Mouse (Mus musculus): ENCODE results near the gene Tmtc2.
A peak's percentile ranks its signal among the peaks of the same experiment; 100 is the strongest.

The Tmtc2 gene

DNA sequence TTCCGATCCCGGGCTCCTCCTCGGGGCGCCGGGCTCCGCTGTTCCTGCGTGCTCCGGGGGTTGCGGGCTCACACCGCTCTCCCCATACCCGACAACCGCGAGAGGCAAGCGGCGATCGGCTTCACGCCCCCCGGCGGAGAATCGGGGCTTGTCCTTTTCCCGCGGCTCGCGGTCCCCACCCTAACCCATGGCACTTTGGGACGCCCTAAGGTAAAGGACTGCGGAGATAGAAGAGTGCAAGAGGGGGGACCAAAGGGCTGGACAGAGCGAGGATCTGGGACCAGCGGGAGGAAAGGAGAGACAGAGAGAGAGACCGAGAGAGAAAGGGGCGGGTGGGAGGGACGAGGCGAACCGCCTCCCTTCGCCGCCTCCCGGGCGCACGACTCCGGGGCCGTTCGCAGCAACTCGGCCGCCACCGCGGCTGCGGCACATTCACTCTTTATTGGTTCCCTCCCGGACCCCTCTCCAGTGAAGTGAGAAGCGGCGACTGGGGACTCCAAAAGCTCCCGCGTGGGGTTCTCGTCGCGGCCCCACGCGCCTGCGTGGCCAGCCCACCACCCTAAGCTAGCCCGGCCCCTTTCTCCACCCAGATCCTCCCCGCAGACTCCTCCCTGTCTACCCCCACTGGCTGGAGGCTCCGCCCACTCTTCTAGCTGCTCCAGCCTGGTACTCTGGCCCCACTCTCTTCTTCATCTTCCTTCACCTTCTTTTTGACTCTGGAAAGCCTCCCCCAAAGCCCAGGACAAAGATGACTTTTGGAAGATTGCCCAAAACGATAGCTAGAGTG is at the start of gene Tmtc2:
Gene Tmtc2, minus strand, starts transcription at position 544 of the 787 bp plus-strand sequence.
- peak; percentile 73 for DNase-seq (ENCODE audit: low read depth, low spot score)

DNA sequence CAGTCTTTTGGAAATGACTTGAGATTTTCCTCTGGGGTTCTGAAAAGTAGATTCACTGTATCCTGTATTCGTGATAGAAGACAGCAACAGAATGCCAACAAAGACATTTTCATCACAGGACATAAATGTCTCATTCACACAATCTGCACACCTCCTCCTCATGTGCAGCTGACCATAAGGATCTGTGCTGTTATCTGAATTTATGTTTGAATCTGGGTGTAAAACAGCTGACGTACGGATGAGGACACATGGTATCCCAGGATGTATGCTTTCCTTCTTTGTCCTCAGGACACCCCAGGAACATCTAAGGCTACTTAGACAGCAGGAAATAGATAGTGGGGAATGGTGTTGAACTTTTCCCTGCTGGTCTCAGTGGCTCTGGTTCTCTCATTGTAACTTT is 37.9 kb upstream of the Tmtc2 start:
- DNase-seq (ENCODE audit: low read depth, low spot score): no peak

DNA sequence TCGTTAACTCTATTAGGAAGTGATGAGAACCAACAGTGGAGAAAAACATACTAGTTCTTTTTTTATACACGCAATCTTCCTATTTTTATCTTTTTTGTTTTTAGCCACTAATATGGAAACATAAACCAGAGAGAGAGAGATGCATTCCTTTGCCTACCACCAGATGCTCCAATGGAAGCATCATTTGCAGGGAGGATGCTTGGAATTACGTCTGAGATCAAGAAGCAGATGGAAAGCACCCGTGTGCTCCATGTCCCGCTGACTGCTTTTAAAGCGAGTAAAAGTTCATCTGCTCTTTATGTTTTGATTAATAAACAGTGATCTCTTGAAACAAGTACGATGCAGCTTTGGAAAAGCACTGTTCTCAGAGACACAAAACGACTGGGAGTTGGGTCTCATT is 24.6 kb upstream of the Tmtc2 start:
- no peak for DNase-seq (ENCODE audit: low read depth, low spot score)

DNA sequence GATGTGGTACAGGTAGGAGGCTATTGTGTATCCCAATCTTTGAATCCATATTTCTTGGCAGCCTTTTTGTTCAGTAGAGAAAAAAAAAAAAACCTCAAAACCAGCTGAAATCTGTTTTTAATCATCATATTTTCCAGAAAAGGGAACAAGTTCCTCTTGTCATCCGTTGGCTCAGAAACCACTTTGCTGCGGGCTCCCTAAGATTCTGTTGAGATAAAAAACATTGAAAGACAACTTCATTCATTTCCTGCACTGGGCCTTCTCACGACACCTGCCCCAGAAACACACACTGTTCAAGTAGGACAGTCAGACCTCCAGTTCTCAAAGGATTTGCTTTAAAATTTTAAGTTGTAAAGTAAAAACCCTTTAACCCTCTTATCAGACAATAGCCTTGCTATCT is 23.0 kb upstream of the Tmtc2 start:
- DNase-seq (ENCODE audit: low read depth, low spot score): no peak

DNA sequence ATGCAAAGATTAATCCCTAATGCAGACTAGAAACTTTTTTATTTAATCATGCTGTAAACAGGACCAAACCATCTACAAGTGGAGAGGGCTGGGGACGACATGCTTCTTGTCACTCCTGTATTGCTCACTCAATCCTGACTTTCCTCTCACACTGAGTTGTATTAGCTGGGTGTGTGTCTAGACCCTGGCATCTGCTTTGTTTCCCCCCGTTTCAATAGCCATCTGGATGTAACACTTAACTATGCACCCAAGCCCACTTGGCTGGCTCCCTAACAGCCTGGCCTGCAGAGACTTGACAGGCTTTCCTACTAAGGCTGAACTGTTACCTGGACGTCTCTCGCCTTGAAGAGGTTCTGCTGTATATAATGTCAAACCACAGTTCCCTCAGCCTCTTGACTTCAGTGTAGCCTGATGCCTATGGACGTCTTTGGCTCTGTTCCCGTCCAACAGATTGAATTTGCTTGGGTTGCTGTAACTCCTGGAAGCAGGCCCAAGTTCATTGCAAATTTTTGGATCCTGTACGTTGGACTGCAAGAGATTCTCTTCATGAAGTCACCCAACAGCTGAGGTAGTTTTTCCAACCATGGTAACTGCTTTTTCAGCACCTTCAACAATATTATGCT is 21.3 kb upstream of the Tmtc2 start:
- no peak for DNase-seq (ENCODE audit: low read depth, low spot score)

DNA sequence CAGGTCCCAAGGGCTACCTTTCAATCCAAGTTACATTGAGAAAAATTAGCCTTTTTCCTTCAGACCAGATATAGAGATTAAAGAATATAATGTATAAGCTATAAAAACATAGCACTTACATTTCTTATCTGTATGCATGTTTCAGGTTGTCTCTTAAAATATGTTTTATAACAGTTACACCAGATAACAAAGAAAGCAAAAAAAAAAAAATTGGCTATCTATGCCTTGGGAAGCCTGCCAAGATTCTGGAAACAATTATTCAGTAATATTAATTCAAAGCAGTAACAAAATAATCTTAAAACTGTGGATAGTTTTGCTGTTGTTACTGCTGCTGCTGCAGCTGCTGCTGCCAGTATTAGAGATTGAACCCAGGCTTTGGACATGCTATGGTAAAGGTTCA is 13.9 kb upstream of the Tmtc2 start:
- DNase-seq (ENCODE audit: low read depth, low spot score): no peak

DNA sequence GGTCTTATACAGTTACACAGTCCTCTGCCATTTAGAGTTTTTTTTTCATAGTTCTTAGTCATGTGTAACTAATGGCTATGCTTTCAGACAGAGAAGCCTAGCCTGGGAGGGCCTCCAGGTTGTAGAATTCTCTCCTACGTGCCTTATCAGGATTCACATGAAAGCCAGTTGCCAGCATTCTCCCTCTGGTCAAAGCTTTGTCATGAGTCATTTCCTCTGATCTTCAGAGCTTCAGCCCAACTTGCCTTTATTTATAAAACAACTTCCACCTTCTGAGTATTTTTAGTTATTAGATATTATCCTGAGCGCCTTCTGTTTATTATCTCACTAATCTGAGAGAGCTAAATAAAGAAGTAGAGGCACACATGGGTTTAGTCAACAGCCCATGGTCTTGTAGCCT is 5.1 kb upstream of the Tmtc2 start:
- no peak for DNase-seq (ENCODE audit: low read depth, low spot score)

DNA sequence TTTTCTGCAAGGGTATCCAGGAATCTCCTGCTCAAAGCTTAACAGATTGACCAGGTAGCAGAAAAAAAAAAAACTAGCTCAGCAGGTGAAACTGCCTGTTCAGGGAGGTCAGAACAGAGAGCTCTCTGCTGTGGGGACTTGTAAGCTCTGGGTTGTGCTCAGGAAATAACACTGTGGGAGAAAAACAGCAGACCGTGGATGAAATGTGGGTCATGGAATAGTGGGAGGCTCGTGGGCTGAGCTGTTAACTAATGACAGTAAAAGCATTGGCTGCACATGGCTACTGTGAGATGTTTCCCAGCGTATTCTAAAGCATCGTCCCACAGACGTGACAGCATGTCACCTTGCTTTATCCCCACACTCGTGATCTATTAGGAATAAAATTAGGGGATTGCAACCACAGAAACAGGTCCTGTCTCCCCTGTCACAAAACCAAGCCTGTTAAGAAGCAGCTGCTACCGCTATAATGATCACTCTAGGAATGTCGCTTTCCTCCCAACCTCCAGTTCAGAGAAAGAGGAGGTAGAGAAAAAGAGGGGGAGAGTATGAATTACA is 4.1 kb upstream of the Tmtc2 start:
- no peak for DNase-seq (ENCODE audit: low read depth, low spot score)

DNA sequence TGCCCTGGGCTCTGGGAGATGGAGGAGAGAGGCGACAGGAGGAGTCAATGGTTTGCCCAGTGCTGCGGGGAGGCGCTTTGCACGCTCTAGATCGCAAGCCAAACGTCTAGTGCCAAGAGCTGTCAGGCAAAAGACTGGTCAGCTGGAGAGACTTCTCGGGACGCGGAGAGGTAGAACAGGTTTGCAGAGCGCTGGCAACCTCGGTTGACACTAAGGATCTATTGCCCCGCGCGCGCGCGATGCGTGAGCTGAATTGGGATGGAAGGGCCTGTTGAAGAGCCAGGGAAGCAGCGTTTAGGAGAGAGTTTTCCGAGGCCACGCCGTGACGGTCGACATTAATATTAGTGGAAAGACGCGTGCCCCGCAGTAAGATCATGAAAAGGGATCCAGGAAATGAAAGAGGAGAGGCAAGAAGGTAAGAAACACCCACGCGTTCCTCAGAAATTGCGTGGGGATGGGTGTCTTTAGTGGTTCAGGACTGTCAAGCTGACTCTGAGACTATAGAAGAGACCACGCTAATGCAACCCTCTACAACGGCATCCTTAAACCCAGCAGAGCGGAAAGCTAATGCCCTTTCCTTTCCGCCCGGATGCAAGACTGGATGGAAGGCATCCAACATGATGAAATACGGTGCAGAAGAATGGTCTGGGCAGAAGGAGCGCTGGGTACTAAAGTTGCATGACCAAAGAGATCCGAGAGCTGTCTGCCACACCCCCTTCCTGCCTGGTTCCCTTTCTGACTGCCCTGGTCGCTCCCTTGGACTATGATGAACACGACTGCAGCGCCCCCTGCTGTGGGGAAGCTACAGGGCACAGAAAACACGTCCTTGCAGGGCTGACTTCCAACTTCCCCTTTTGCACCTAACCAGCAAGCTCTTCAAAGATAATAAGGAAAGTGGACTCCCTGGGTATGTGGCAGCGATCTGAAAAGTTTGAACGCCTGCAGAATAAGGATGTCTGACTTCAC is 727 bp upstream of the Tmtc2 start:
- DNase-seq (ENCODE audit: low read depth, low spot score): peak; percentile 89

DNA sequence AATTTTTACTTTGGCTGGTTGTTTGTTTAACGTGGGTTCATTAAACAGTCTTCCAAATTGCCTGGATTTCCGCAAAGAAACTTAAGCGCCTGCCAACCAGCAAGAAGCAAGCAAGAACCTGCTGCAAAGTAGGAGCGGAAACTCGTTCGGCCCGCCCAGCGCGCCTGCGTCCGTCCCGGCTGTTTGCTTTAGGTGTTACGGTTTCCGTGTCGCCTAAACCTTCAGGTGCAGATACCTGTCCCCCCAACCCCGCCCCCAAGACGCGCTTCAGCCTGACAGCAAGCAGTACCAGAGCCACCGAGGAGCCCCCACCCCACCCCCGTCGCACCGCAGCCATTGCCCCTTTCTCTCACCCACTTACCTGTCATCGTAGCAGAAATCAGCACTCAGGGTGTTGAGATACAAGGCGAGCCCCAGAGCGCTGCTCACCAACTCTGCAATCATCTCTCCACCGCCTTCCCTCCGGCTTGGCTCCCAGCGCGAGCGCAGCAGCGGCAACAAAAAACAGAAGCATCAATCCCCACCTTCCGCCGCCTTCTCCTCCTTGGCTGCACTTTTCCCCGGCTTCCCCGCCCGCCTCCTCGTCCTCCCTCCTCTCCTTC is 844 bp downstream of the Tmtc2 start:
- DNase-seq (ENCODE audit: low read depth, low spot score): no peak

DNA sequence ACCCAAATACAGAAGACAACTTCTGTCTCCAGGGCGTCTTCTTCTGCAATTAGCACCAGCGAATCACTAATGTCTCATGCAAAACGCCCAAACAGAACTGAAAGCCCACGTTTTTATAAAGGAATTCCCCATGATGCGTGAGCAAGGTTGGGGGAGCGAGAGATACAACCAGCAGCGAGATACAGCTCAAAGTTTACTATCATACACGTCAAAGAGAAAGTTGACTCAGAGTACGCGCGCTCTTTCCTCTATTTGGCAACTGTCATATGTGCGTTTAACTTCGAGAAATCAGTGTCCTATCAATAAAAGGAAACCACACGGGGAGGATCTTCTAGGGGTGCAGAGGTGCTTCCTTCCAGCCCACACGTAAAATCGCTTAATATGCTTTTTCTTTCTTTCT is 1.4 kb downstream of the Tmtc2 start:
- no peak for DNase-seq (ENCODE audit: low read depth, low spot score)

DNA sequence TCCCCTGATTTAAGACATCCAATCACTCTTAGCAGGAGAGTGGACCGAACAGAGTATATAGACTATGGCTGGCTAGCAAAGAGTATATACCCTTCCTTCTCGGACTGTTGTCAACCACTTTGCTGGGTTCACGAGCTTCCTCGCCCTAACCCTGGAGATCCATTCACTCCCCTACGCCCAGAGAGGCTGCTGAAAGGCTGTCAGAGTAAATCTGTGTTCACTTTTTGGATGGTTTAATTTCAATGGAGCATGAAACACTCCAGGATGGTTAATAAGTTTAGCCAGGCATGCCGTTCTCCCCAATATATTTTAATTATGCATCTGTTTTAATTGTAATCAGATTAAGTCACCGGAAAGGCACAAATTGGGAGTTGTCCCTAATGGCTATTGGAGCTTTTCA is 1.9 kb downstream of the Tmtc2 start:
- DNase-seq (ENCODE audit: low read depth, low spot score): no peak

DNA sequence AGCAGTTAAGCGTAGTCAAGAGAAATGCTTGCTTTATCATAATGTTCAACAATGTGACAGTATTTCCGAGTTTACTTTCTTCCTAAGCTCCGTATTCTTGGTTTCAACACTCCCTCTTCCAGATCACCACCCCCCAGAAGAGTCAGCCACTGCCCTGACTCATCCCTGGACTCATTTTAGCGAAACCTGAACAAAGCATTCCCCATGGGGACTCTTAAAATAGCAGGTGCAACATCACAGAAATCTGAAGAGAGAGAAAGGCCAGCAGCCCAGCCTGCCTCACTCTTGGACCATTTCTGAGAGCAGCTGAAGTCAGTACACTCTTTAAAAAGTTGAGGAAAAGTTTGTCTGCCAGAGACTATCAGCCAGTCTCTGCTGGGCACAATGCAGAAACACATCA is 2.4 kb downstream of the Tmtc2 start:
- DNase-seq (ENCODE audit: low read depth, low spot score): no peak

DNA sequence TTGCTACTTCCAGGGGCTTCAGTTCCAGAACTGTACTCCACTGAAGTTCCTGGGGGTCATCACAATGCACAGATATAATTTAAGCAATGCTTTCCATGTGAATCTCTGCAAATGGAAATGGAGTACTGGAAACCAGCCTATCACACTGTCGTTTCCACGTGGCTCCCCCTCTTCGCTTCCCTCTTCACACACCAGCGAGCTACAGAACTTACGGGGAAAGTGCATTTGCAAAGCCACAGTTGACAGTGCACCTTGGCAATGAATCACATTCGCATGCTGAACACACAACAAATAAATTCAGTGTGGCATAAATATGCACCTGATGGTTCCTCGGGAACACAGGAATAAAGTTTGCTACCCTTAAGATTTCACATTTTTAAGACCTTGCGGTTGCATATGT is 3.2 kb downstream of the Tmtc2 start:
- no peak for DNase-seq (ENCODE audit: low read depth, low spot score)

DNA sequence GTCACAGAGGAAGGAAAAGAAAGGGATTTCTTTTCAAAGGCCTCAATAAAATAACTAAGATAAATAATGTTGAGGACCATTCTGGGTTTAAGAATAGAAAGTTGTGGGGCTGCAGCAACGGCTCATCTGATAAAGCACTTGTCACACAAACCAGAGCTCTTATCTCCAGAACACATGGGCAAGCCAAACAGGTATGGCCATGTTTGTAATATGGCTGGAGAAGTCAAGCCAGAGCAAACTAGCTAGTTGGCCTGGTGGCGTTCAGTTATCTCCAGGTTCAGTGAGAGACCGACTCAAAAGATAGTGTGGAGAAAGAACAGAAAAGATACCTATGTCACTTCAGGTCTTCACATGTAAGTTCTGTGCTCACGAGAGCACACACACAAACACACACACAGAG is 4.7 kb downstream of the Tmtc2 start:
- DNase-seq (ENCODE audit: low read depth, low spot score): no peak

DNA sequence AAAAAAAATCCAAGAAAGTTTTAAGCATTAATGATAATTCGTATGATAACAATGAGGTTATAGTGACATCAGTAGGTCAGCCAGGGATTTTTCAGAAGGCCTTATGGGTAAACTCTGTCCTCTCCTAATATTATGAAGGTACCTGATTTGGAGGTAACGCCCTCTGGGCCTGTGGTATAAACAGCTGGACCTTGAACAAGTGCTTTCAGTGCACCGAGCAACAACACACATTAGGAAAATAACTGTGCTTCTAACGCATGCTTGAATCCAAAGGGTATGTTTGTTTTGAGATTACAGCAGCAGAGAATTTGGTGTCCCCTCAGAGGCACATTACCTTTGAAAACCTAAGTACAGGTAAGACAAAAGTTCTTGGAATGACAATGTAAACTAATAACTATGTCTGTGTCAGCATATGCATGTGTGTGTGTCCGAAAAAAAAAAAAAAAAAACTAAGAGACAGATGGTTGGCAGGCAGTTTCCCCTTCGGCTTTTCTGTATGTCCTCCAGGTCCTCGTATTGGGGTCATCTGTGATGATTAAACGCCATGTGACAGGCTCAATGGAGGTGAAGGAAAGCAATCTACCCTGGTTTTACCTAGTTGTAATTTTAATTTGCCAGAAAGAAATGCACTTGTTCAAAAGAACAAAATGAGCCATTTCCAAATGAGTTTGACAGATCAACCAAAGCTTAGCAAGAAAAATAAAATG is 6.3 kb downstream of the Tmtc2 start:
- no peak for DNase-seq (ENCODE audit: low read depth, low spot score)

DNA sequence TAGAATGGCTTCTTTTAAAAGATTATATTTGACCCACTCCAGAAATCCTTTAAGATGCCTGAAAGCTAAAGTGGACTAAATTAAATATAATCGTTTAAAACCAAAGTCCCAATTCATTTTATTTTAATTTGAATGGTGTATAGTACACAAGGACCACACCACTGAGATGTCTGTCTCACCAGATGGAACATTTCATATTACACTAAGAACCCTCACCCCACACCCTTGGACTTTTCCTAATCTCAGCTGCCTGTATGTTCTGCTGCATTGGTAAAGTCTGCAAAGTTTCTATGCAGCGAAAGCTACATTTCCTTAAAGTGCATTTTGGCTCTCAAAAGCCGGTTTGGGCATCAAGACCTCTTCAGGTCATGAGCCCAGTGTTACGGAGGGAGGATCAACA is 12.7 kb downstream of the Tmtc2 start:
- DNase-seq (ENCODE audit: low read depth, low spot score): no peak

DNA sequence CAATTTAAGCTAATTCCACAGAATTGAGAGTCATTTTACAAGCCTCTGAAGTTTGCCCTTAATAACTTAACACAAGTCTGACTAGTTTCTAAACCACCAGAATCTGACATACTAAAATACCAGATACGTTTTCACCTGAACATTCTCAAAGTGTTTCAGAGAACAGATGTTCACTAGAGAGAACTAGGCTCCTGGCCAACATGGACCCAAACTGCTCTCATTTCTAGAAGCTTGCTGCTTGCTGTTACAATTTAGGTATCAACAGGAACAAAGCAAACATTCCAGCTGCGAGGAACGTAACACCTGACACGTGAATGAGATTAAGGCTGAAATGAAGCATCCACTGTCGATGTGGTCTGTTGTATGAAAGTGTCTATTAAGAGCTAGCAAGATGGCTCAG is 16.7 kb downstream of the Tmtc2 start:
- no peak for DNase-seq (ENCODE audit: low read depth, low spot score)

DNA sequence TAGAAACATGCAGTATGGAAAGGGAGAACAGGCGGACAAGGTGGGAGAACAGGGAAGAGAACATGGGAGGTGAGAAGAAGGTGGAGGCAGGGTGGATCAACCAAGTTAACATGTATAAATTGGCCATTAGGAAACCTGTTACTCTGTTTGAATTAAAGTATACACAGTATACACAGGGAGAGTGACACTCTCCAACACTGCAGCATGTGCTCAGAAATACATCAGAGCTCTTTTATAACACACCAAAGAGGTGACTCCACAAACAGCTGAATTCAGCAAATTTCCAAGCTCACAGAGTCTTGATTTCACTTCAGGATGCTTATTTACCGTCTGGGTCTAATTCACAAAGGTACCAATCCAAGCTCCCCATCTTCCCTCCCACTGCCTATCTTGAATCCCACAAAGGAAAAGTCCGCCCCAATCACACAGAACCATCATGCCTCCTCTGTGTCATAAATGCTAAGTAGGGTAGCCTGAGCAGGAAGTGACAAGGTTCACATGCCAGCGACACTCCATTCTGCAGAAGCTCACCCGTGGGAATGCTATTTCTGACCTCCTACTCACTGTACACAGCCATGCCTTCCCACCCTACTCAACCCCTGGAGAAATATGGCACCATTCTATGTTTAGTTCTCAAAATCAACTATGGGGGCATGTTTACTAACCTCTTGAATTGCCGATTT is 17.2 kb downstream of the Tmtc2 start:
- DNase-seq (ENCODE audit: low read depth, low spot score): no peak

DNA sequence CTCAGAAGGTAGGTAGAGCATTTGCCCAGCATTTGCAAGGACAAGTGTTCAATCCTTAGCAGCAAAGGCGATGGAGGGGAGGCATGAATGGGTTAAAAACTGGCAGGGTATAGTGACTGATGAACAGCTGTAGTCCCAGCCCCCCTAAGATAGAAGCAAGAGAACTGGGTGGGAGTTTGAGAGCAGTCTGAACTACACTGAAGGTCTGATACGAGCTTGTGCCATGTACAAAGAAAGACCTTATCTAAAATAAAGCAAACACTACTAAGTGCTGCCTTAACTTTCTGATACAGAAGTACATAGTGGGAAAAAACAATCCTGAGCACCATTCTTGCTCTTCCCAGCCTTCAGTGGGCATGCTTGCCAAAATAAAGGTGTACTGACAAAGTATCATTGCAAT is 20.1 kb downstream of the Tmtc2 start:
- DNase-seq (ENCODE audit: low read depth, low spot score): no peak

Measured in retina, postnatal 7 days (tissue).